Mouse (Mus musculus) layer of hippocampus, adult 6 months (tissue): Measurements from ENCODE around the gene Gm21854. TPM values are rescaled to one million over a fixed set of nuclear protein-coding genes. Genes with fewer than 3 reads are reported as not detected.

Experiments used
- long read RNA-seq, 2 experiments: library from polyadenylated mRNA; unstranded; transcript quantifications; one replicate each; pipeline ENCODE4 v2.0.0; 2019 to 2020
- polyA plus RNA-seq: library from polyadenylated mRNA; unstranded; fragments of <200 nt; fragmentation: Nextera tagmentation; gene quantifications from 2 replicates; pipeline ENCODE4 v1.2.3, GENCODE M21; 2021

The Gm21854 gene
- polyA plus RNA-seq: not detected in 2 replicates
- long read RNA-seq, experiment 1: 0 reads
- long read RNA-seq, experiment 2: 0 reads

DNA sequence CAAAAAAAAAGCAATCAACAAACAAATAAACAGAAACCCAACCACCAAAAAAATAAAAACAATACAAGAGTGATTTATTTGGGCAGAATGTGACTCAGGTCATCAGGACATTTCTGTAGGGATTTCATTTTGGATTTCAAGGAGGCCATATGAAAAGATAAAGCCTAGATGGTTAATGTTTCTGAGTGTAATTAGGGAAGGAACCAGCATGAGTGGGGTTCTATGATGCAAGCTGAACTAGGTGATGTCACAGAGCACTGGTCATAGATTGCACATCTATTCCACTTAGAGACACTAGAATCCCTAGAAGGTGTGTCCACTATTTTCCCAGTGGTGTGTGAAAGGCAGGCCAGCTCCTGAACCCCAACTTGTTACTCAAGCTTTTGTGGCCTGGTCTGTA is at the start of gene Gm21854:
Gene Gm21854 (plus strand): TSS at position 301 of the 400 bp plus-strand sequence.

Other genes starting within 250 kb of the Gm21854 start
- gene Gm20914, start 69.0 kb downstream of the Gm21854 start, polyA plus RNA-seq: not detected in 2 replicates
- not detected in 2 replicates for gene Gm28171, start 136.4 kb downstream of the Gm21854 start, polyA plus RNA-seq